25 mouse cellular contexts compared by ENCODE assay signal in the genomic region with DNA sequence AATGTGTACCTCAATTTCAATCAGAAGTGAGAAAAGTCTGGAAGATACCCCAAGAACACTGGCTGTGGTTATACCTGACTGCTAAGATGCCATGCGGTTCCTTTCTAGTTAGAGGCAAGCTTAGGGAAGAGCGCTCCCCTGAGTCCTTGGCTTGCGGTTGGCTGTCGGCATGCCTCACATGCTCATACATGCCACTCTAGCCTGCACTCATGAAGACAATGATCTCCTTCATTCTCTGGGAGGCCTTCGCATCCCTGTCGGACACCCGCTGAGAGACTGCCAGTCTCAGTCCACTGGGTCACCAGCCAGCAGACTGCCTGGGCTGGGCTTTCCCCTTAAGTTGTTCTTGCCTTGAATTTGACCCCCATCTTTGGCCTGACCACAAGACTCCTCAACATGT. TPM values are rescaled to one million over a fixed set of nuclear protein-coding genes. Genes with fewer than 3 reads are reported as not detected.
A peak's percentile ranks its signal among the peaks of the same experiment; 100 is the strongest.
DNase-seq lines count a peak whose midpoint lies in the region; ATAC-seq lines count a peak whose summit lies in the region.
"Had no signal": no experiment of that assay in that cellular context is flagged by ENCODE, and none has a peak within 500 bp of the region (broad histone marks: within the 10 kb centered on the region; RNA-seq: fewer than 3 reads in every experiment).

No protein-coding gene starts in this region.

- H3K27me3 ChIP-seq in embryonic facial prominence, embryonic 14.5 days (replicated peaks; ENCODE audit: control insufficient read depth, insufficient read depth, low read length): no peaks in the 10 kb centered on the region
- no peaks in the 10 kb centered on the region for H3K27me3 ChIP-seq in embryonic facial prominence, embryonic 10.5 days (replicated peaks; ENCODE audit: low read depth, poor library complexity, severe bottlenecking)
- H3K27me3 ChIP-seq in kidney, embryonic 16.5 days (ENCODE audit: insufficient read depth, low read length): no peaks in the 10 kb centered on the region
- H3K27me3 ChIP-seq: CH12.LX; embryonic facial prominence, embryonic 15.5 days; liver, embryonic 13.5 days; neural tube, embryonic 15.5 days had no signal

- peaks cover 61% of the 10 kb centered on the region for H3K36me3 ChIP-seq in embryonic facial prominence, embryonic 14.5 days (ENCODE audit: control insufficient read depth, insufficient read depth, low read length)
- H3K36me3 ChIP-seq in embryonic facial prominence, embryonic 10.5 days (replicated peaks): peaks cover 84% of the 10 kb centered on the region
- H3K36me3 ChIP-seq in kidney, embryonic 16.5 days (ENCODE audit: insufficient read depth, low read length): peaks cover 20% of the 10 kb centered on the region; the same call in 1 of the 2 replicates

- H3K27ac ChIP-seq in embryonic facial prominence, embryonic 14.5 days (replicated peaks; ENCODE audit: low read depth, low read length): no peak overlapping the region
- H3K27ac ChIP-seq in embryonic facial prominence, embryonic 10.5 days (replicated peaks): no peak overlapping the region
- no peak overlapping the region for H3K27ac ChIP-seq in kidney, embryonic 16.5 days (ENCODE audit: low read length)
- H3K27ac ChIP-seq: embryonic facial prominence, embryonic 15.5 days; heart, embryonic 10.5 days; liver, embryonic 13.5 days; neural tube, embryonic 15.5 days; stomach, postnatal 0 days had no signal

- WGBS in embryonic facial prominence, embryonic 14.5 days: 71% methylated on average over 7 of the region's 7 CpGs
- WGBS in embryonic facial prominence, embryonic 10.5 days: 77% methylated on average over 7 of the region's 7 CpGs
- 87% methylated on average over 7 of the region's 7 CpGs for WGBS in kidney, embryonic 16.5 days

- H3K4me2 ChIP-seq in embryonic facial prominence, embryonic 14.5 days (ENCODE audit: low read depth, low read length): no peak overlapping the region
- no peak overlapping the region for H3K4me2 ChIP-seq in kidney, embryonic 16.5 days (replicated peaks; ENCODE audit: low read depth, low read length)
- H3K4me2 ChIP-seq: embryonic facial prominence, embryonic 15.5 days; liver, embryonic 13.5 days; midbrain, embryonic 11.5 days; neural tube, embryonic 15.5 days had no signal

- no peak overlapping the region for H3K4me3 ChIP-seq in embryonic facial prominence, embryonic 14.5 days (ENCODE audit: low read depth, low read length)
- H3K4me3 ChIP-seq in embryonic facial prominence, embryonic 10.5 days: no peak overlapping the region
- no peak overlapping the region for H3K4me3 ChIP-seq in kidney, embryonic 16.5 days (ENCODE audit: low read length)
- H3K4me3 ChIP-seq: embryonic facial prominence, embryonic 15.5 days; heart, embryonic 10.5 days; liver, embryonic 13.5 days; neural tube, embryonic 15.5 days had no signal

- no peaks in the 10 kb centered on the region for H3K4me1 ChIP-seq in embryonic facial prominence, embryonic 14.5 days (ENCODE audit: control insufficient read depth, insufficient read depth, low read length)
- no peaks in the 10 kb centered on the region for H3K4me1 ChIP-seq in embryonic facial prominence, embryonic 10.5 days
- H3K4me1 ChIP-seq in kidney, embryonic 16.5 days (ENCODE audit: insufficient read depth, low read length): peaks cover 9% of the 10 kb centered on the region; the same call in 1 of the 2 replicates
- H3K4me1 ChIP-seq: liver, embryonic 13.5 days had no signal

- peak; percentile 50; the same call in 1 of the 2 replicates for ATAC-seq in embryonic facial prominence, embryonic 14.5 days (ENCODE audit: low read depth)
- 0 out of 2 replicates have a peak, but pooled peaks have one; percentile 43 for ATAC-seq in kidney, embryonic 16.5 days (ENCODE audit: low FRiP score, low TSS enrichment)
- ATAC-seq: forebrain, embryonic 14.5 days; hindbrain, embryonic 16.5 days; intestine, embryonic 16.5 days had no signal

- DNase-seq in embryonic facial prominence, embryonic 14.5 days (ENCODE audit: low spot score): peak; percentile 63
- no peak for DNase-seq in embryonic facial prominence, embryonic 10.5 days (ENCODE audit: low spot score)
- DNase-seq in kidney, postnatal 36 days: no peak
- DNase-seq in Muller cell, postnatal 12 days (ENCODE audit: inconsistent ontology term): peak; percentile 71
- peak; percentile 13 for DNase-seq in gonadal fat pad, adult 2 months (ENCODE audit: low read depth)
- no peak for DNase-seq in spleen, postnatal 4 days (ENCODE audit: low spot score in 2 of 2)
- DNase-seq: adrenal gland, adult 2 months; B cell, adult 2 months; embryo, embryonic 11 days; kidney, adult 9 months; kidney, postnatal 25 days; liver, embryonic 13.5 days; lung, adult 2 months; lung, postnatal 14 days had no signal

- H3K9me3 ChIP-seq in embryonic facial prominence, embryonic 14.5 days (ENCODE audit: control insufficient read depth, low read length): no peaks in the 10 kb centered on the region
- H3K9me3 ChIP-seq in embryonic facial prominence, embryonic 10.5 days: no peaks in the 10 kb centered on the region
- no peaks in the 10 kb centered on the region for H3K9me3 ChIP-seq in kidney, embryonic 16.5 days (ENCODE audit: low read length)
- H3K9me3 ChIP-seq: embryonic facial prominence, embryonic 15.5 days; G1E; heart, embryonic 10.5 days; liver, embryonic 13.5 days; neural tube, embryonic 15.5 days had no signal

- H3K9ac ChIP-seq in embryonic facial prominence, embryonic 14.5 days (ENCODE audit: low read depth, low read length): no peak overlapping the region
- no peak overlapping the region for H3K9ac ChIP-seq in kidney, embryonic 16.5 days (replicated peaks; ENCODE audit: low read length)
- H3K9ac ChIP-seq: embryonic facial prominence, embryonic 15.5 days; liver, embryonic 13.5 days; neural tube, embryonic 15.5 days had no signal

RNA-seq across cellular contexts. Expression of a gene that starts 41.0 kb away (rescaled TPM):
- polyA plus RNA-seq in embryonic facial prominence, embryonic 14.5 days (2014; fragmentation: Nextera tagmentation; extraction: Ambion mirVana): 13.4 and 13.8 TPM in 2 replicates
- polyA plus RNA-seq in embryonic facial prominence, embryonic 10.5 days (2016; fragmentation: Nextera tagmentation; extraction: Ambion mirVana): 11.4 and 13.0 TPM in 2 replicates
- polyA plus RNA-seq in kidney, embryonic 16.5 days (2015; fragmentation: Nextera tagmentation; extraction: Ambion mirVana): 7.3 and 8.2 TPM in 2 replicates
- polyA plus RNA-seq in gonadal fat pad, adult 2 months (2012; rRNA removed): 3.2 and 4.0 TPM in 2 replicates

RNA-seq across cellular contexts. Expression of a gene that starts 59.6 kb away (rescaled TPM):
- polyA plus RNA-seq in embryonic facial prominence, embryonic 14.5 days (2014; fragmentation: Nextera tagmentation; extraction: Ambion mirVana): 3.6 and 3.9 TPM in 2 replicates
- polyA plus RNA-seq in embryonic facial prominence, embryonic 10.5 days (2016; fragmentation: Nextera tagmentation; extraction: Ambion mirVana): 4.2 and 4.7 TPM in 2 replicates
- polyA plus RNA-seq in kidney, embryonic 16.5 days (2015; fragmentation: Nextera tagmentation; extraction: Ambion mirVana): 4.0 and 4.3 TPM in 2 replicates
- polyA plus RNA-seq in gonadal fat pad, adult 2 months (2012; rRNA removed): 1.5 and 1.6 TPM in 2 replicates

RNA-seq across cellular contexts. Expression of a gene that starts 59.8 kb away (rescaled TPM):
- 34.0 and 36.1 TPM in 2 replicates for polyA plus RNA-seq in embryonic facial prominence, embryonic 14.5 days (2014; fragmentation: Nextera tagmentation; extraction: Ambion mirVana)
- 38.7 and 44.3 TPM in 2 replicates for polyA plus RNA-seq in embryonic facial prominence, embryonic 10.5 days (2016; fragmentation: Nextera tagmentation; extraction: Ambion mirVana)
- polyA plus RNA-seq in kidney, embryonic 16.5 days (2015; fragmentation: Nextera tagmentation; extraction: Ambion mirVana): 36.4 and 37.1 TPM in 2 replicates
- polyA plus RNA-seq in gonadal fat pad, adult 2 months (2012; rRNA removed): 10.9 and 14.3 TPM in 2 replicates

Comparison
In these comparisons a context has a peak if more than half of its experiments do, and no peak if none do; other contexts are left out.
1. DNase-seq: peak in embryonic facial prominence, embryonic 14.5 days (single experiment), Muller cell, postnatal 12 days (single experiment) and gonadal fat pad, adult 2 months (single experiment); none in embryonic facial prominence, embryonic 10.5 days (single experiment), kidney, postnatal 36 days (0 of 2) and spleen, postnatal 4 days (0 of 2).